Mouse (Mus musculus): ENCODE data around the gene Atn1. TPM values are rescaled to one million over a fixed set of nuclear protein-coding genes. Genes with fewer than 3 reads are reported as not detected.

Atn1 gene
- polyA plus RNA-seq, 1 experiment from 2014 or later, result 16.4 TPM

DNA sequence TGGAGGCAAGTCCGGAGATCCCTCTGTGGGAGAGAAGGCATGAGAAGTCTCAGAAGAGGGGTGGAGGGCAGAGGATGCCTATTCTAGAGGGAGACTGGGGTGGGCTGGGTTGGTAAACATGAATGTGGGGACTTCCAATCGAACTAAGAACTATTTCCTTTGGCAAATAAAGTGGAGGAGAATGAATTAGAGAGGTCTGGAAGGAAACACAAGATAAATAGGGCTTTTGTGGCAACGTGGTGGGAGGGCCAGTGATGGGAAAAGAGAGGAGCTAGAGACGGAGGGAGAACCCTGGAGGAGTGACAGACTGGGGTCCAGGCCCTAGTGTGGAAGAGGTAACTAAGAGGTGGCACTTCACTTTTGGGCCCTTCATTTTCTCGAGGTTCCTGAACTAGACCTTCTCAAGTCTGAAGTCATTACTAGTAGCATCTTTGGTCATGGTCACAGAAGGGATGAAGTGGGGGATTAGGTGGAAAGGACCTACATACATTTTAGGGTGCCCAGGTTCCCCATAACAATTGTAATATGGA lies 1.1 kb upstream of the Atn1 start:
- H3K9me3 ChIP-seq (ENCODE audit: low read length), result no peaks in the 10 kb centered on the region
- no peak for ATAC-seq (ENCODE audit: low FRiP score, low TSS enrichment)
- no peaks in the 10 kb centered on the region for H3K27me3 ChIP-seq (ENCODE audit: insufficient read depth, low read length)
- H3K9ac ChIP-seq (replicated peaks; ENCODE audit: low read length), result peak overlapping the region; percentile 97
- 3% methylated on average over 5 of the region's 5 CpGs for WGBS
- H3K4me1 ChIP-seq (ENCODE audit: insufficient read depth, low read length), result peaks cover 43% of the 10 kb centered on the region
- H3K4me3 ChIP-seq (ENCODE audit: low read length), result peak overlapping the region; percentile 77
- no peaks in the 10 kb centered on the region for H3K36me3 ChIP-seq (ENCODE audit: insufficient read depth, low read length)
- H3K4me2 ChIP-seq (replicated peaks; ENCODE audit: low read depth, low read length), result peak overlapping the region; percentile 68
- peak overlapping the region; percentile 98 for H3K27ac ChIP-seq (ENCODE audit: low read length)

DNA sequence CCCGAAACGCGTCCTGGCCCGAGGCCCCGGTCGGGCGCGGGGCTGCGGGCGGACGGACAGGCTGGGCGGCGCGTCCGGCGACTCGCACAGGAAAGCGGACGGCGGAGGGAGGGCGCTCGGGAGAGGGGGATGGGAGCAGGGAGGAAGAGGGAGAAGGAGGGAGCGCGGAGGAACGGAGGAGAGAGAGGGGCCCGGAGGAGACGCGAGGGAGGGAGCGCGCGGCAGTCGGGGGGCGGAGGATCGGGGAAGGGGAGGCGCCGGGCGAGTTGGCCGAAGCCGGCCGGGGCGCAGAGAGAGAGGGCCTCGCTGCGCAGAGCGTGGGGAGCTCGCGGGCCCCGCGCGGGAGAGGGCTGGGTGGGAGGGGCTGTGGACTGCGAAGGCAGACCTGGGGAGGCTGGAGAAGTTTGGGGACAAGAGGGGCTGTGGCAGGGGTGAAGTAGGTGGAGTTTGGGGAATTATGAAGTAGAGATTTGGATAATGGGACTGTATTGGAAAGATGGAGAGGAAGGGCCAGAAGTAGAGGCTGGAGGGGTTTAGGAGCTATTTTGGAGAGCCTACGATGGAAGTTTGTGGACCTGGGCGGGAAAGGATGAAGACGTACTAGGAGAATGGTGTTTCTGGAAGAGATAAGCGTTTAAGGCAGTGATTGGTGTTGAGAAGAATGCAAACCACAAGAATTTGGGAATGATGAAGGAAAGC lies 477 bp upstream of the Atn1 start:
- Histone ChIP-seq H3K4me3 (ENCODE audit: low read length) (peak overlapping the region; percentile 77), H3K9ac (replicated peaks; ENCODE audit: low read length) (peak overlapping the region; percentile 97), H3K4me1 (ENCODE audit: insufficient read depth, low read length) (peaks cover 43% of the 10 kb centered on the region), H3K9me3 (ENCODE audit: low read length) (no peaks in the 10 kb centered on the region), H3K36me3 (ENCODE audit: insufficient read depth, low read length) (no peaks in the 10 kb centered on the region; the same call in 1 of the 2 replicates), H3K4me2 (replicated peaks; ENCODE audit: low read depth, low read length) (peak overlapping the region; percentile 68), H3K27ac (ENCODE audit: low read length) (peak overlapping the region; percentile 98), H3K27me3 (ENCODE audit: insufficient read depth, low read length) (no peaks in the 10 kb centered on the region)
- peak; percentile 78 for ATAC-seq (ENCODE audit: low FRiP score, low TSS enrichment)
- WGBS, result 1% methylated on average over 44 of the region's 54 CpGs

DNA sequence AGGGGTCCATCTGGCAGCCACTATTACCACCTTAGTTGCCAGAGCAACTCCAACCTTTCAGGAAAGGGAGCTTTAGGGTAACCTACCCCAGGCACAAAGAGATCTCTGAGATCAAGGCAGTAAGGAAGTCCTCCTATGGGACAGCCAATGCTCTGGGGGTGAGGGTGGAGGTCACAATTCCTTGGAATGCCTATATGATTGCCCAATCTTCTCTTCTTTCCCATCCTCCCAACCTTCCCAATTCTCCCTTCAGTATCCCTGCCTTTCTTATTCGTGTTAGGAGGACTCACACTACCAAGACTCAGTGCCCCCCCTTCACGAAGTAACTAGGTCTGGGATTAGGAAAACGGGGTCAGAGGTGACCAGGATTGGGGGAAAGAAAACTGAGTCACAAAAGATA lies 1.0 kb downstream of the Atn1 start:
- Histone ChIP-seq H3K36me3 (ENCODE audit: insufficient read depth, low read length) (no peaks in the 10 kb centered on the region; the same call in 1 of the 2 replicates), H3K4me3 (ENCODE audit: low read length) (peak overlapping the region; percentile 77), H3K9me3 (ENCODE audit: low read length) (no peaks in the 10 kb centered on the region), H3K4me1 (ENCODE audit: insufficient read depth, low read length) (peaks cover 43% of the 10 kb centered on the region), H3K9ac (replicated peaks; ENCODE audit: low read length) (peak overlapping the region; percentile 97), H3K4me2 (replicated peaks; ENCODE audit: low read depth, low read length) (peak overlapping the region; percentile 68), H3K27ac (ENCODE audit: low read length) (peak overlapping the region; percentile 98), H3K27me3 (ENCODE audit: insufficient read depth, low read length) (no peaks in the 10 kb centered on the region)
- ATAC-seq (ENCODE audit: low FRiP score, low TSS enrichment), result no peak
- 1% methylated on average over 3 of the region's 3 CpGs for WGBS

DNA sequence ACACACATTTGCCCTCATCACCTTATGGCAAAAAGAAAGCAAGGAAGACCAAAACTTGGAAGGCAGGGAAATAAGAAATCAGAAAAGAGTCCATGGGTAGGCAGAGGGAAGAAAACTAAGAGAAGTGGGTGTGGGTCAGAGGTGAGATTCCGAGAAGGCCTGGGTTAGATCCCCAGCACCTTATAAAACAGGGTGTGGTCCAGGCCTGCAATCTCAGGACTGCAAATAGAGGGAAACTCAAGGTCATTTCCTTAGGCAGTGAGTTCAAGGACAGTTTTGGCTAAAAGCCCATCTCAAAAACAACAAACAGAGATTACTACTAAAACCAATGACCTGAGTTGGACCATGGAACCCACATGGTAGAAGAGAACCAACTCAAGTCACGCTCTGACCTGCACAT lies 2.5 kb downstream of the Atn1 start:
- H3K27ac ChIP-seq (ENCODE audit: low read length), result no peak overlapping the region
- 87% methylated on average over 2 of the region's 2 CpGs for WGBS
- no peak overlapping the region for H3K4me2 ChIP-seq (replicated peaks; ENCODE audit: low read depth, low read length)
- ATAC-seq (ENCODE audit: low FRiP score, low TSS enrichment), result no peak
- H3K36me3 ChIP-seq (ENCODE audit: insufficient read depth, low read length), result peaks cover 10% of the 10 kb centered on the region
- no peak overlapping the region for H3K9ac ChIP-seq (replicated peaks; ENCODE audit: low read length)
- H3K4me3 ChIP-seq (ENCODE audit: low read length), result no peak overlapping the region
- H3K9me3 ChIP-seq (ENCODE audit: low read length), result no peaks in the 10 kb centered on the region
- H3K27me3 ChIP-seq (ENCODE audit: insufficient read depth, low read length), result no peaks in the 10 kb centered on the region
- peaks cover 39% of the 10 kb centered on the region for H3K4me1 ChIP-seq (ENCODE audit: insufficient read depth, low read length)

DNA sequence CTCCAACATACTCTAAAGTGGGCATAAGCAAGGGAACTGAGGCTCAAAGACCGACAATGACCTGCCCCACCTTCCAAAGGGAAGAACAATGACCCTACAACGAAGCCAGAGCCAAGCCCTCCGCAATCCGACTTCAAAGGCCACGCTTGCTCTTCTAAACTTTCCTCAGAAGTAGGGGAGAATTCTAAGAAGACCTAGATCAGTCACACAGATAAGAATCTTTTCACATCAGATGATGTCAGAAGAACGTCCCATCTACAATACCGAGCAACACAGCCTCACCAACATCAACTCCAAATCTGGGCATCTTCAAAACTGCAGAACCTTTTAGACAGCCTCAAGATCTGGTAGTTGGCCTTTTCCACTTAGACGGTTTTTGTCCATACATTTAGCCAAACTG lies 5.9 kb downstream of the Atn1 start:
- Histone ChIP-seq H3K4me1 (ENCODE audit: insufficient read depth, low read length) (peaks cover 35% of the 10 kb centered on the region), H3K4me3 (ENCODE audit: low read length) (no peak overlapping the region), H3K4me2 (replicated peaks; ENCODE audit: low read depth, low read length) (no peak overlapping the region), H3K36me3 (ENCODE audit: insufficient read depth, low read length) (peaks cover 27% of the 10 kb centered on the region), H3K27me3 (ENCODE audit: insufficient read depth, low read length) (no peaks in the 10 kb centered on the region), H3K9me3 (ENCODE audit: low read length) (no peaks in the 10 kb centered on the region), H3K27ac (ENCODE audit: low read length) (no peak overlapping the region), H3K9ac (replicated peaks; ENCODE audit: low read length) (0 out of 2 replicates have a peak overlapping the region, but pooled peaks have one; percentile 4)
- no peak for ATAC-seq (ENCODE audit: low FRiP score, low TSS enrichment)
- WGBS, result 82% methylated on average over 8 of the region's 8 CpGs

DNA sequence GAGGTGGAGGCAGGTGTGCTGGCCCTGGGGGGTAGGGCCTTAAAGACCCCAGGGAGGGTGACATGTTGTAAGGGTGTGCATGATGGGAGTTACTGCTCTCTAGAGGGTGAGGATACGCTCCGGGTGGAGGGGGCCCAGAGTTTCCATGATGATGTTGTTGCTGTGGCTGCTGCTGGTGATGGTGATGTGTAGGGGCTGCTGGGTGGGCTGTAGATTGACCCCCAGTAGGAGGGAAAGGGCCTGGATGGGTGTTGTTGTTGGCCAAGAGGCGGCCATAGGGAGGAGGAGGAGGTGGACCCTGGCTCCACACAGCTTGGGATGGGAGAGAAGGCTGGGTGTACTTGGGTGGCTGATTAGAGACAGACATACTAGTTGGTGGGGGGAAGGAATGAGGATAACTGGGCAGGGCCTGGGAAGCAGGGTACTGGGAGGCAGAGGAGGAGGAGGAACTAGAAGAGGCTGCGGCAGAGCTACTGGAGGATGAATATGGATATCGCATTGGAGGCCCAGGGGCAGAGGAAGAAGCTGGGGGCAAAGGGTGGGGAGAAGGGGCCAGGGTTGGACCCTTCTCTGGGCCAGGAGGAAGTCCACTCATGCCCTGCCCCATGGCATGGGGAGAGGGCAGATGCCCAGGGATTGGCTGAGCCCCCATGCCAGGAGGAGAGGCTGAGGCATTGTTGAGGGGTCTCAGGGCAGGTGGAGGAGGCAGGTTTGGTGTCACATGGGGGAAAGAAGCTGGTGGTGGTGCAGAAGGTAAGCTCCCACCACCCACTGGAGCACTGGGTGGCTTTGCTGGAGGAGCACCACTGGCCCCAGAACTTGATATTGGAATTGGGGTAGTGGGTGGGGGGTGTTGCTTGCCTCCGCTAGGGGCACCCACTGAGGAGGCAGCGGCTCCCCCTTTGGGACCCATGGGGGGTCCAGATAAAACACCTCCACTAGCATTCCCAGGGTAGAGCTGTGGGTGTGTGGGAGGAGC lies 9.4 kb downstream of the Atn1 start:
- Histone ChIP-seq H3K27ac (ENCODE audit: low read length) (no peak overlapping the region; the same call in 1 of the 2 replicates), H3K4me3 (ENCODE audit: low read length) (peak overlapping the region; percentile 58; the same call in 1 of the 2 replicates), H3K36me3 (ENCODE audit: insufficient read depth, low read length) (peaks cover 36% of the 10 kb centered on the region), H3K9me3 (ENCODE audit: low read length) (no peaks in the 10 kb centered on the region), H3K4me2 (replicated peaks; ENCODE audit: low read depth, low read length) (peak overlapping the region; percentile 94), H3K4me1 (ENCODE audit: insufficient read depth, low read length) (peaks cover 26% of the 10 kb centered on the region), H3K9ac (replicated peaks; ENCODE audit: low read length) (peak overlapping the region; percentile 88), H3K27me3 (ENCODE audit: insufficient read depth, low read length) (no peaks in the 10 kb centered on the region)
- 83% methylated on average over 7 of the region's 7 CpGs for WGBS
- no peak for ATAC-seq (ENCODE audit: low FRiP score, low TSS enrichment)

DNA sequence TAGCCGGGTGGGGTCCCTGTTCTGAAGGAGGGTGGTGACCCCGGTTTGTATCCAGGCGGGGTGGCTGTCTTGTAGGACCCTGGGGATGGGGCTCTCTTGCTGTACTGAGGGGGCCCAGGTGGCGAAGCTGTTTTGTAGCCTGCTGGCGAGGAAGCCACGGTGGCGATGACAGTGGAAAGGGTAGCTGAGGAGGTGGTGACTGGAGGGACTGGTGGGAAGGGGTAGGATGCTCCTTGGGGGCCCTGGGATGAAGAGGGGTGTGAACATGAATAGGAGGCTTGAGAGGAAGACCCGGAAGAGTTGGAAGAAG lies 10.1 kb downstream of the Atn1 start:
- Histone ChIP-seq H3K9ac (replicated peaks; ENCODE audit: low read length) (peak overlapping the region; percentile 88), H3K27ac (ENCODE audit: low read length) (peak overlapping the region; percentile 96), H3K4me3 (ENCODE audit: low read length) (peak overlapping the region; percentile 58), H3K4me1 (ENCODE audit: insufficient read depth, low read length) (peaks cover 30% of the 10 kb centered on the region), H3K9me3 (ENCODE audit: low read length) (no peaks in the 10 kb centered on the region), H3K36me3 (ENCODE audit: insufficient read depth, low read length) (peaks cover 36% of the 10 kb centered on the region), H3K27me3 (ENCODE audit: insufficient read depth, low read length) (no peaks in the 10 kb centered on the region), H3K4me2 (replicated peaks; ENCODE audit: low read depth, low read length) (peak overlapping the region; percentile 94)
- peak; percentile 6 for ATAC-seq (ENCODE audit: low FRiP score, low TSS enrichment)
- WGBS, result 14% methylated on average over 8 of the region's 8 CpGs

DNA sequence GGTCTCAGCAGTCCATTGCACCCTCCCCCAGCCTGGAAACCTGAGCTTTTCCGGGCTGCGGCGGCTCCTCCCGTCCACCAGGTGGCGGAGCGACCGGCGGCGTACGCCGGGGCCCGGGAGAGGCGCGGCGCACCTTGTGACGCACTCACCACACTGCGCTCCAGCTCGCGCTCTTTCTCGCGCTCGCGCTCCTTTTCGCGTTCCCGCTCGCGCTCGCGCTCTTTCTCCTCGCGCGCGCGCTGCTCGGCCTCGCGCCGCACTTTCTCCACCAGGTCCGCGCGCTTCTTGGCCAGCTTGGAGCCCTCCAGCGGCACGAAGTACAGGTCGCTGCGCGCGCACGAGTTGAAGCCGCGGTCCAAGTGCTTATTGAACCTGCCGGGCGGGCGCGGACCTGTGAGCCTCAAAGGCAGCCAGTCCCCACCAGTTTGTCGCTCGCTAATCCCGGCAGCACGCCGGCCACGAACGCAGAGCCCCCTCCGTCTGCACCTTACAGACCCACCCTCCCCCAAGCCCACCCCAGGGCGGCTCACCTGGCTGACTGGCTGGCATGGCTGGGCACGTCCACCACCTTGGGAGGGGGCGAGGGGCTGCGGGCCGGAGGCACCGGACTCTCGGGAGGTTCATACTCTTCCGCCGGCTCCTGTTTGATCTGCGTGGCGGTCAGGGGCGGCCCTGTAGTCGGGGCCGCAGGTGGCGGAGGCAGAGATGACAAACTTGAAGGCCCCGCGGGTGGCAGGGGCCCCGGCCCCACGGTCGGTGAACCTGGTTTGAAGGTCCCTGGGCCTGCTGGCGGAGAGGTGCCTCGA lies 10.6 kb downstream of the Atn1 start:
- Histone ChIP-seq H3K27ac (ENCODE audit: low read length) (peak overlapping the region; percentile 96), H3K4me2 (replicated peaks; ENCODE audit: low read depth, low read length) (peak overlapping the region; percentile 94), H3K4me3 (ENCODE audit: low read length) (peak overlapping the region; percentile 58), H3K9me3 (ENCODE audit: low read length) (no peaks in the 10 kb centered on the region), H3K36me3 (ENCODE audit: insufficient read depth, low read length) (peaks cover 36% of the 10 kb centered on the region), H3K27me3 (ENCODE audit: insufficient read depth, low read length) (no peaks in the 10 kb centered on the region), H3K4me1 (ENCODE audit: insufficient read depth, low read length) (peaks cover 30% of the 10 kb centered on the region), H3K9ac (replicated peaks; ENCODE audit: low read length) (peak overlapping the region; percentile 88)
- 2% methylated on average over 84 of the region's 85 CpGs for WGBS
- ATAC-seq (ENCODE audit: low FRiP score, low TSS enrichment), result peak; percentile 84

DNA sequence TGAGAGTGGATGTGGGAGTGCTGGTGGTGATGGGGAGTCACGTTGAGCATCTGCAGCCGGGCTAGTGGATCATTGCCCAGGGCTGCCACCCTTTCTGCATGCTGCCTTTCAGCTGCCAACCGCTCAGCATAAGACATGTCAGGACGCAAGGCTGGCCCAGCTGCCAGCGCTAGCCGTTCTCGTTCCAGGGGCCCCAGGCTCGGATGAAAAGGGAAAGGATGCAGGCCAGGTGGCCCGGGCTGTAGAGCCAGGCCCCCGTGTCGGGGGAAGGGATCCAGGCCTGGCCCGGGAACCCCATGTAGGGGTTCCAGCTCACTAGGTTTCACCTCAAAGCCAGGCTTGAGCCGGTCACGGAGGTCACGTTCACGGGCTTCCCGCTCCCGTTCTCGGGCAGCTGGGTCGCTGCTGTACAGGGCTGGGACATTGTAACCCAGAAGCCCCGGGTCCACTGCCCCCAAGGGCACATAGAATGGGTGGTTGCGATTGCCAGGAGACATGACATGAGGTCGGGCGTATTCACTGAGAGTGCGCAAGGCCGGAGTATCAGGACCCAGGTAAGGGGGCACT lies 11.5 kb downstream of the Atn1 start:
- ATAC-seq (ENCODE audit: low FRiP score, low TSS enrichment), result no peak
- H3K9ac ChIP-seq (replicated peaks; ENCODE audit: low read length), result peak overlapping the region; percentile 67
- H3K9me3 ChIP-seq (ENCODE audit: low read length), result no peaks in the 10 kb centered on the region
- no peaks in the 10 kb centered on the region for H3K27me3 ChIP-seq (ENCODE audit: insufficient read depth, low read length)
- peak overlapping the region; percentile 82 for H3K27ac ChIP-seq (ENCODE audit: low read length)
- H3K4me3 ChIP-seq (ENCODE audit: low read length), result peak overlapping the region; percentile 58
- WGBS, result 49% methylated on average over 26 of the region's 26 CpGs
- H3K4me2 ChIP-seq (replicated peaks; ENCODE audit: low read depth, low read length), result peak overlapping the region; percentile 94
- peaks cover 36% of the 10 kb centered on the region for H3K36me3 ChIP-seq (ENCODE audit: insufficient read depth, low read length)
- H3K4me1 ChIP-seq (ENCODE audit: insufficient read depth, low read length), result peaks cover 35% of the 10 kb centered on the region

All from kidney, embryonic 16.5 days (tissue).